Mouse (Mus musculus) lung, postnatal 0 days (tissue): Measurements from ENCODE around the gene Olfr419.

Experiments
- CTCF ChIP-seq: IDR thresholded peaks from 2 replicates; pipeline ENCODE4 v1.5.1; 2016; ENCODE audit warnings: antibody characterized with exemption, mild to moderate bottlenecking
- EP300 ChIP-seq: IDR thresholded peaks from 2 replicates; pipeline ENCODE4 v1.6.1; 2016; ENCODE audit warnings: antibody characterized with exemption, mild to moderate bottlenecking, control low read depth

GRCm38 (mm10) chr1:174250376-174250775 lies 1.5 kb downstream of the Olfr419 start:
- TF ChIP-seq CTCF (no peak), EP300 (no peak)
